Mouse (Mus musculus): ENCODE data around the gene Irak2. TPM values are rescaled to one million over a fixed set of nuclear protein-coding genes. Genes with fewer than 3 reads are reported as not detected.

Irak2 gene
- polyA plus RNA-seq, 1 experiment from 2014 or later = 1.5 TPM

Small RNA genes within 50 kb of the gene (microRNA-seq; reads per million reads assigned to microRNA genes)
- 0.85 reads per million for gene Mir7042

Other genes with a start within 250 kb of the Irak2 start
- 8.9 and 9.1 TPM in 2 replicates for gene Ttll3, start 249.2 kb upstream of the Irak2 start, polyA plus RNA-seq (2014; fragmentation: Nextera tagmentation; extraction: Ambion mirVana)
- gene Rpusd3, start 219.1 kb upstream of the Irak2 start, polyA plus RNA-seq (2014; fragmentation: Nextera tagmentation; extraction: Ambion mirVana) = 19.7 and 23.6 TPM in 2 replicates
- not detected in 2 replicates for gene Cidec, start 202.7 kb upstream of the Irak2 start, polyA plus RNA-seq (2014; fragmentation: Nextera tagmentation; extraction: Ambion mirVana)
- gene Jagn1, start 195.9 kb upstream of the Irak2 start, polyA plus RNA-seq (2014; fragmentation: Nextera tagmentation; extraction: Ambion mirVana) = 91.1 and 96.4 TPM in 2 replicates
- gene Il17re, start 180.0 kb upstream of the Irak2 start, polyA plus RNA-seq (2014; fragmentation: Nextera tagmentation; extraction: Ambion mirVana) = 0.21 and 0.28 TPM in 2 replicates
- 1.6 and 2.4 TPM in 2 replicates for gene Il17rc, start 167.0 kb upstream of the Irak2 start, polyA plus RNA-seq (2014; fragmentation: Nextera tagmentation; extraction: Ambion mirVana)
- gene Creld1, start 155.2 kb upstream of the Irak2 start, polyA plus RNA-seq (2014; fragmentation: Nextera tagmentation; extraction: Ambion mirVana) = 66.4 and 72.4 TPM in 2 replicates
- 8.4 and 9.1 TPM in 2 replicates for gene Prrt3, start 136.5 kb upstream of the Irak2 start, polyA plus RNA-seq (2014; fragmentation: Nextera tagmentation; extraction: Ambion mirVana)
- gene Emc3, start 106.8 kb upstream of the Irak2 start, polyA plus RNA-seq (2014; fragmentation: Nextera tagmentation; extraction: Ambion mirVana) = 111 and 116 TPM in 2 replicates
- 1.2 and 1.5 TPM in 2 replicates for gene Fancd2, start 106.8 kb upstream of the Irak2 start, polyA plus RNA-seq (2014; fragmentation: Nextera tagmentation; extraction: Ambion mirVana)
- gene Fancd2os, start 37.8 kb upstream of the Irak2 start, polyA plus RNA-seq (2014; fragmentation: Nextera tagmentation; extraction: Ambion mirVana) = not detected in 2 replicates
- 260 and 276 TPM in 2 replicates for gene Brk1, start 33.7 kb upstream of the Irak2 start, polyA plus RNA-seq (2014; fragmentation: Nextera tagmentation; extraction: Ambion mirVana)
- 83.1 and 84.7 TPM in 2 replicates for gene Vhl, start 14.5 kb upstream of the Irak2 start, polyA plus RNA-seq (2014; fragmentation: Nextera tagmentation; extraction: Ambion mirVana)
- gene Tatdn2, start 58.6 kb downstream of the Irak2 start, polyA plus RNA-seq (2014; fragmentation: Nextera tagmentation; extraction: Ambion mirVana) = 1.5 and 2.0 TPM in 2 replicates
- gene Ghrl, start 81.4 kb downstream of the Irak2 start, polyA plus RNA-seq (2014; fragmentation: Nextera tagmentation; extraction: Ambion mirVana) = 0.57 and 1.5 TPM in 2 replicates
- 191 and 210 TPM in 2 replicates for gene Sec13, start 102.3 kb downstream of the Irak2 start, polyA plus RNA-seq (2014; fragmentation: Nextera tagmentation; extraction: Ambion mirVana)